Mouse (Mus musculus): Measurements from ENCODE around the gene Rap1a. TPM values are rescaled to one million over a fixed set of nuclear protein-coding genes. Genes with fewer than 3 reads are reported as not detected.

The Rap1a gene
- polyA plus RNA-seq, 1 experiment from 2014 or later: 100 TPM

DNA sequence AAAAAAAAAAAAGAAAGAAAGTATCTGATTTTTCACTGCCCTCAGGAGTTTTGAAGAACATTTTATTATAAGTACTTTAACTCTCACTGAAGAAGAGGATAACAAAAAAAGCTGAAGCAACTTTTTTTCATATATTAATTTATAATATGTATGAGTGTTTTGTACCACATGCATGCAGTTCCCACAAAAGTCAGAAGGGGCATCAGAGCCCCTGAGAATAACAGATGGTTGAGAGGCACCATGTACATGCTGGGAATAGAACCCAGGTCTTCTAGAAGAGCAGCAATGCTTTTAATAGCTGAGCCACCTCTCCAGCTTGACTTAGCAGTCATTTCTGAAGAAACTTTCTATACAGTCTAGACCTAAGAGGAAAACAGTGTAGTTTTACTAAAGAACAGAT lies 15.3 kb downstream of the Rap1a start:
- H3K4me1 ChIP-seq (ENCODE audit: control insufficient read depth, insufficient read depth, low read length): no peaks in the 10 kb centered on the region
- H3K27ac ChIP-seq (ENCODE audit: low read length): no peak overlapping the region
- H3K9me3 ChIP-seq (ENCODE audit: control insufficient read depth, low read depth, low read length): no peaks in the 10 kb centered on the region
- no peak overlapping the region for H3K9ac ChIP-seq (replicated peaks; ENCODE audit: low read depth, low read length)
- H3K36me3 ChIP-seq (ENCODE audit: control insufficient read depth, insufficient read depth, low read length): no peaks in the 10 kb centered on the region
- ATAC-seq (ENCODE audit: insufficient number of reproducible peaks, insufficient read depth, low FRiP score, low read depth): no peak
- no peaks in the 10 kb centered on the region for H3K27me3 ChIP-seq (ENCODE audit: control insufficient read depth, insufficient read depth, low read length)
- no peak overlapping the region for H3K4me3 ChIP-seq (ENCODE audit: low read depth, low read length)
- H3K4me2 ChIP-seq (replicated peaks; ENCODE audit: low read depth, low read length): no peak overlapping the region

DNA sequence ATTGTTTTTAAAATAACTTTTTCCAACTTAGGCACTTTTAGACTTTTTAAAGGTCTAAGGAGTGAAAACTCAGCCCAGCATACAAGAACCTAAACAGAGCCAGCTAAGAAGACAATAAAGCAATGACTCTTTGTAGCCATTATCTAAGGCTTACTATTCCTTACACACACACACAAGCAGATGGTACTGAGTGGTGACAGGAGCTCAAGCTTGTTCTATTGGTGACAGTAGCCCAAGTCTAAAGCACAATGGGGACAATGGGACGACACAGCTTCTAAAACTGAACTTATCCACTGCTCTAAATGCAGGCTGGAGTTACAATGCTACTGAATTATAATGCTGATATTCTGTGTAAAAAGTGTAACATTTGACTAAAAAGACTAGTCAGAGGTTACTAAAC lies 17.3 kb downstream of the Rap1a start:
- H3K9me3 ChIP-seq (ENCODE audit: control insufficient read depth, low read depth, low read length): no peaks in the 10 kb centered on the region
- no peak overlapping the region for H3K4me2 ChIP-seq (replicated peaks; ENCODE audit: low read depth, low read length)
- WGBS: 71% methylated on average over 1 of the region's 1 CpGs
- H3K27me3 ChIP-seq (ENCODE audit: control insufficient read depth, insufficient read depth, low read length): no peaks in the 10 kb centered on the region
- no peaks in the 10 kb centered on the region for H3K36me3 ChIP-seq (ENCODE audit: control insufficient read depth, insufficient read depth, low read length)
- no peak overlapping the region for H3K9ac ChIP-seq (replicated peaks; ENCODE audit: low read depth, low read length)
- H3K4me1 ChIP-seq (ENCODE audit: control insufficient read depth, insufficient read depth, low read length): no peaks in the 10 kb centered on the region
- H3K4me3 ChIP-seq (ENCODE audit: low read depth, low read length): no peak overlapping the region
- no peak overlapping the region for H3K27ac ChIP-seq (ENCODE audit: low read length)
- ATAC-seq (ENCODE audit: insufficient number of reproducible peaks, insufficient read depth, low FRiP score, low read depth): no peak

DNA sequence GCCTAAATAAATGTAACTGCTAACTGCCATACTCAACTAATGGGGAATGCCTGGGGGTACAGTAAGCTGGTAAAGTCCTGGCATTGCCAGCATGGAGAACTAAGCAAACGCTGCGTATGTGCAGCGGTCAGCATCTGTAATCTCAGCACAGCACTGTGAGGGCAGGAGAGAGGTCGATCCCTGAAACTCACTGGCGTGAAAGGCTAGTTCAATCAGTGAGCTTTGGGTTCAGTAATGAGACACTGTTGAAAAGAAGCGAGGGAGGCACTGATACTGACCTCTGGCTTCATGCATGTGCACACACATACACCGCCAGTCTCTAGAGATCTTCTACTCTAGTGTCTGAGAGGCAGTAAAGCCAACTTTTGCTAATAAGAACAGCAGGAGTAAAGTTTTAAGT lies 18.7 kb downstream of the Rap1a start:
- ATAC-seq (ENCODE audit: insufficient number of reproducible peaks, insufficient read depth, low FRiP score, low read depth): no peak
- Histone ChIP-seq H3K9ac (replicated peaks; ENCODE audit: low read depth, low read length) (no peak overlapping the region), H3K4me3 (ENCODE audit: low read depth, low read length) (no peak overlapping the region), H3K36me3 (ENCODE audit: control insufficient read depth, insufficient read depth, low read length) (no peaks in the 10 kb centered on the region), H3K27ac (ENCODE audit: low read length) (no peak overlapping the region), H3K4me1 (ENCODE audit: control insufficient read depth, insufficient read depth, low read length) (no peaks in the 10 kb centered on the region), H3K9me3 (ENCODE audit: control insufficient read depth, low read depth, low read length) (no peaks in the 10 kb centered on the region), H3K27me3 (ENCODE audit: control insufficient read depth, insufficient read depth, low read length) (no peaks in the 10 kb centered on the region), H3K4me2 (replicated peaks; ENCODE audit: low read depth, low read length) (no peak overlapping the region)
- WGBS: 75% methylated on average over 7 of the region's 7 CpGs

DNA sequence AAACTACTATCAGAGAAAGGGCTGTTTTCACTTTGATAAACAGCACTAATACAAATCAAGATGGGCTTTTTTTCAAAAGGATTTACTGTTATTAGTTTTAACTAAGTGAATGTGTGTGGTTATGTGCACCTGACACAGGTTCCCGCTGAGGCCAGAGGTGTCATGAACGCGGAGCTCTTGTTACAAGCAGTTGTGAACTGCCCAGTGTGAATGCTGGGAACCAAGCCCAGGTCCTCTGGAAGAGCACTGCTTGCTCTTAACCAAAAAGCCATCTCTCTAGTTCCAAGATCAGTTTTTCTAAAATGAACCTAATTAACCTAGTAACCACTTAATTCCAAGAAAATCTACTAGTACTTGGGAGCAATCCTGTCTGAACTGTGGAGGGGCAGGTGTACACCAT lies 23.1 kb downstream of the Rap1a start:
- H3K27ac ChIP-seq (ENCODE audit: low read length): no peak overlapping the region
- no peaks in the 10 kb centered on the region for H3K36me3 ChIP-seq (ENCODE audit: control insufficient read depth, insufficient read depth, low read length)
- no peak overlapping the region for H3K4me3 ChIP-seq (ENCODE audit: low read depth, low read length)
- H3K27me3 ChIP-seq (ENCODE audit: control insufficient read depth, insufficient read depth, low read length): no peaks in the 10 kb centered on the region
- no peaks in the 10 kb centered on the region for H3K4me1 ChIP-seq (ENCODE audit: control insufficient read depth, insufficient read depth, low read length)
- no peak overlapping the region for H3K9ac ChIP-seq (replicated peaks; ENCODE audit: low read depth, low read length)
- WGBS: 96% methylated on average over 3 of the region's 3 CpGs
- no peak overlapping the region for H3K4me2 ChIP-seq (replicated peaks; ENCODE audit: low read depth, low read length)
- no peaks in the 10 kb centered on the region for H3K9me3 ChIP-seq (ENCODE audit: control insufficient read depth, low read depth, low read length)
- no peak for ATAC-seq (ENCODE audit: insufficient number of reproducible peaks, insufficient read depth, low FRiP score, low read depth)

DNA sequence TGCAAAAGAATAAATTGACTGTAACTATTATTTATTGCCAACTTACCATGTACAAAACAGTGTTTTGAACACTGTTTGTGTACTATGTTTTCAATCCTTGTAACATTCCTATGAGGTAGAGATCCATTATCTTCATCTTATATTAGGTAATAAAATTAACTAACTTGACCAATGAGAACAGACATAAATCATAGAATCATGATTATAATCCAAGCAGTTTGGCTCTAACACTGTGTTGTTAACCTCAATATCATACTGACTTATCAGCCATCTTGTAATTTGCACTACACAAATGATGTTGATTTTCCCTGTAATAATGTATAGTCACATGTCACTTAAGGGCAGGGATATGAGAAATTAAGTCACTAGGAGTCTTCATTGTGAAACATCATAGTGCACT lies 26.6 kb downstream of the Rap1a start:
- no peak for ATAC-seq (ENCODE audit: insufficient number of reproducible peaks, insufficient read depth, low FRiP score, low read depth)
- Histone ChIP-seq H3K27ac (ENCODE audit: low read length) (no peak overlapping the region), H3K9me3 (ENCODE audit: control insufficient read depth, low read depth, low read length) (no peaks in the 10 kb centered on the region), H3K4me3 (ENCODE audit: low read depth, low read length) (no peak overlapping the region), H3K27me3 (ENCODE audit: control insufficient read depth, insufficient read depth, low read length) (no peaks in the 10 kb centered on the region), H3K36me3 (ENCODE audit: control insufficient read depth, insufficient read depth, low read length) (no peaks in the 10 kb centered on the region), H3K4me2 (replicated peaks; ENCODE audit: low read depth, low read length) (no peak overlapping the region), H3K9ac (replicated peaks; ENCODE audit: low read depth, low read length) (no peak overlapping the region), H3K4me1 (ENCODE audit: control insufficient read depth, insufficient read depth, low read length) (no peaks in the 10 kb centered on the region)

DNA sequence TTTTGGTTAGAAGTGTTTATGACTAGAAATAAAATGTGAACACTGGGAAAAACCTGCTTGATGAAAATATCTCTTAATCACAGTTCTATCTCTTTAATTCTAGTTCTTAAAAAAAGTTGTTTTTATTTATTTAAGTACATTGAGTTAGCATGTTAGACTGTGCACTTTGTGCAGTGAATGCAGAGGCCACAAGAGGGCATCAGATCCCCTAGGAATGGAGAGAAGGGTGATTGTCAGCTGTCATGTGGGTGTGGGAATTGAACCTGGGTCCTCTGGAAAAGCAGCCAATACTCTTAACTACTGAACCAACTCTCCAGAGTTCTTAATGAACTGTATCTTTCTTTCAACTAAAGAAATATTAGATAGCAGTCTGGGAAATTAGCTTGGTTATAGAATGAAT lies 29.6 kb downstream of the Rap1a start:
- Histone ChIP-seq H3K4me2 (replicated peaks; ENCODE audit: low read depth, low read length) (no peak overlapping the region), H3K27ac (ENCODE audit: low read length) (no peak overlapping the region), H3K36me3 (ENCODE audit: control insufficient read depth, insufficient read depth, low read length) (no peaks in the 10 kb centered on the region), H3K9ac (replicated peaks; ENCODE audit: low read depth, low read length) (no peak overlapping the region), H3K4me1 (ENCODE audit: control insufficient read depth, insufficient read depth, low read length) (no peaks in the 10 kb centered on the region), H3K4me3 (ENCODE audit: low read depth, low read length) (no peak overlapping the region), H3K27me3 (ENCODE audit: control insufficient read depth, insufficient read depth, low read length) (no peaks in the 10 kb centered on the region), H3K9me3 (ENCODE audit: control insufficient read depth, low read depth, low read length) (no peaks in the 10 kb centered on the region)
- no peak for ATAC-seq (ENCODE audit: insufficient number of reproducible peaks, insufficient read depth, low FRiP score, low read depth)

DNA sequence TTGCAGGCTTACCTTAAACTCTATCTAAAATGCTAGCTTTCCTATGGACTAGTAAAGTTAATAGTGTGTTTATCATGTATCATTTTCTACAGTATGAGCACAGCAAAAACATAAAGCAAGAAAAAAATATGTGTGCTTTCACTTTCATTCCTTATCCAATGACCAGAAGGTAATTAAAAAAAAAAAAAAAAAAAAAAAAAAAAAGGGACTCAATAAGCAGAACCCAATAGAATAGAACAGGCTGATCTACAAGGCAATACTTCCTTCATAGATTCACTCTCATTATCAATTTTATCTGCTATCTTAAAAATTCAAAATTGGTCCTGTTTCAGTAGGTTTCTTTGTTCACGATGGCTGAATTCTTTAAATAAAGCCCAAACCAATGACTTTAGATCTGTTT lies 30.3 kb downstream of the Rap1a start:
- Histone ChIP-seq H3K9ac (replicated peaks; ENCODE audit: low read depth, low read length) (no peak overlapping the region), H3K36me3 (ENCODE audit: control insufficient read depth, insufficient read depth, low read length) (no peaks in the 10 kb centered on the region), H3K27me3 (ENCODE audit: control insufficient read depth, insufficient read depth, low read length) (no peaks in the 10 kb centered on the region), H3K9me3 (ENCODE audit: control insufficient read depth, low read depth, low read length) (no peaks in the 10 kb centered on the region), H3K4me2 (replicated peaks; ENCODE audit: low read depth, low read length) (no peak overlapping the region), H3K4me3 (ENCODE audit: low read depth, low read length) (no peak overlapping the region), H3K27ac (ENCODE audit: low read length) (no peak overlapping the region), H3K4me1 (ENCODE audit: control insufficient read depth, insufficient read depth, low read length) (no peaks in the 10 kb centered on the region)
- no peak for ATAC-seq (ENCODE audit: insufficient number of reproducible peaks, insufficient read depth, low FRiP score, low read depth)
- WGBS: 89% methylated on average over 1 of the region's 1 CpGs

DNA sequence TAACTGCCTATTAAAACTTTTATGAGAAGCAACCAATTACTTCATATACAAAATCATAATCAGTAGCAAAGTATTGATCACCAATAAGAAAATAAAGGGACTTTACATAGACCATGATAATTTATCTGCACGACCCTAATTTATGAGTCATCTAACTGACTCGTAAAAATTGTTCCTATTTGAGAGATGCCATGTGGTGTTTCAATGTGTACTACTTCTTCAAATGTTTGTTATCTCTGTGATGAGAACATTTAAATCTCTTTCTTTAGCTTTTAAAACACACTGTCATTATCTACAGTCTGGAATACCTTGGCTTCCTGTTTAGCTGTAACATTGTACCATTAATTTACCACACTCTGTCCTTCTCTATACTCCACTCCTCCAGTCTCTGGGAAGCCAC lies 31.8 kb downstream of the Rap1a start:
- no peaks in the 10 kb centered on the region for H3K4me1 ChIP-seq (ENCODE audit: control insufficient read depth, insufficient read depth, low read length)
- H3K27me3 ChIP-seq (ENCODE audit: control insufficient read depth, insufficient read depth, low read length): no peaks in the 10 kb centered on the region
- H3K27ac ChIP-seq (ENCODE audit: low read length): no peak overlapping the region
- H3K4me2 ChIP-seq (replicated peaks; ENCODE audit: low read depth, low read length): no peak overlapping the region
- H3K4me3 ChIP-seq (ENCODE audit: low read depth, low read length): no peak overlapping the region
- no peaks in the 10 kb centered on the region for H3K9me3 ChIP-seq (ENCODE audit: control insufficient read depth, low read depth, low read length)
- 73% methylated on average over 2 of the region's 2 CpGs for WGBS
- H3K36me3 ChIP-seq (ENCODE audit: control insufficient read depth, insufficient read depth, low read length): no peaks in the 10 kb centered on the region
- no peak for ATAC-seq (ENCODE audit: insufficient number of reproducible peaks, insufficient read depth, low FRiP score, low read depth)
- H3K9ac ChIP-seq (replicated peaks; ENCODE audit: low read depth, low read length): no peak overlapping the region

DNA sequence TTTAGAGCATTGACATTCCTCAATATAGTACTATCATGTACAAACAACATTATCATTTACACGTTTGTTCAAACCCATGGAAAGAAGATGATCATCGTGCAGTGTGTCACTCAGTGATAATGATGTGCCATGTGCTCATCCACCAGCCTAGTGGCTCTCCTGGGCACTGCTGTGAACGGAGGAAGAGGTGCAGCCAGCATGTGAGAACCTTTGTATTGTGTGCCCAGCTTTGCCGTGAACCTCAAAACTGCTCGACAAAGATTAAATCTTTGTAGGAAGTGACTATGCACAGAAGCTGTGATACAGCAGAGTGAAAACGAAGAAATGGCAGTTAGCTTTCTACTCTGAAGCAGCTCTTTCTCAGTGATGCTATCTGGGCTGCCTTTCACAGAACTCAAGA lies 32.6 kb downstream of the Rap1a start:
- Histone ChIP-seq H3K4me2 (replicated peaks; ENCODE audit: low read depth, low read length) (no peak overlapping the region), H3K4me1 (ENCODE audit: control insufficient read depth, insufficient read depth, low read length) (no peaks in the 10 kb centered on the region), H3K4me3 (ENCODE audit: low read depth, low read length) (no peak overlapping the region), H3K27ac (ENCODE audit: low read length) (no peak overlapping the region), H3K27me3 (ENCODE audit: control insufficient read depth, insufficient read depth, low read length) (no peaks in the 10 kb centered on the region), H3K9me3 (ENCODE audit: control insufficient read depth, low read depth, low read length) (no peaks in the 10 kb centered on the region), H3K36me3 (ENCODE audit: control insufficient read depth, insufficient read depth, low read length) (no peaks in the 10 kb centered on the region), H3K9ac (replicated peaks; ENCODE audit: low read depth, low read length) (no peak overlapping the region)
- no peak for ATAC-seq (ENCODE audit: insufficient number of reproducible peaks, insufficient read depth, low FRiP score, low read depth)
- 79% methylated on average over 6 of the region's 6 CpGs for WGBS

Data from stomach, embryonic 14.5 days (tissue).